Mouse (Mus musculus) ES-Bruce4 (cell line): Measurements from ENCODE around the gene Robo4. TPM values are rescaled to one million over a fixed set of nuclear protein-coding genes. Genes with fewer than 3 reads are reported as not detected.

Experiments
- H3K27ac ChIP-seq: 2 replicates; pipeline ENCODE4 v1.5.1; 2012; ENCODE audit warnings: low read length, inconsistent platforms; ENCODE audit not compliant: insufficient read depth
- H3K27me3 ChIP-seq: 2 replicates; pipeline ENCODE4 v1.6.1; 2012; ENCODE audit warnings: mild to moderate bottlenecking, low read length, inconsistent platforms; ENCODE audit not compliant: control insufficient read depth, poor library complexity, insufficient read depth, severe bottlenecking
- H3K36me3 ChIP-seq: 2 replicates; pipeline ENCODE4 v1.6.1; 2012; ENCODE audit warnings: inconsistent platforms, mild to moderate bottlenecking, low read length, moderate library complexity; ENCODE audit not compliant: control insufficient read depth, poor library complexity, insufficient read depth, severe bottlenecking
- H3K4me1 ChIP-seq: one replicate; pipeline ENCODE4 v1.8.1; 2011; ENCODE audit warnings: low read length; ENCODE audit not compliant: control insufficient read depth, insufficient read depth
- H3K4me3 ChIP-seq: 2 replicates; pipeline ENCODE4 v1.5.1; 2011; ENCODE audit warnings: low read depth, mild to moderate bottlenecking, low read length
- H3K9ac ChIP-seq: 2 replicates; pipeline ENCODE4 v1.6.1; 2012; ENCODE audit warnings: low read depth, mild to moderate bottlenecking, inconsistent platforms; ENCODE audit not compliant: poor library complexity, severe bottlenecking
- H3K9me3 ChIP-seq: replicated peaks from 2 replicates; pipeline ENCODE4 v1.6.1; 2012; ENCODE audit warnings: mild to moderate bottlenecking, low read length, inconsistent platforms; ENCODE audit not compliant: control insufficient read depth, poor library complexity, insufficient read depth, severe bottlenecking
- CTCF ChIP-seq: IDR thresholded peaks from one replicate; pipeline ENCODE4 v1.8.1; 2011; ENCODE audit warnings: low read depth, low read length
- EP300 ChIP-seq: IDR thresholded peaks from 2 replicates; pipeline ENCODE4 v1.6.1; 2011; ENCODE audit warnings: low read depth, low read length; ENCODE audit not compliant: insufficient read depth
- POLR2A ChIP-seq: IDR thresholded peaks from one replicate; pipeline ENCODE4 v1.8.1; 2011; ENCODE audit warnings: low read length; ENCODE audit not compliant: insufficient read depth
- polyA plus RNA-seq: library from polyadenylated mRNA; stranded (reverse); fragments of >200 nt; gene quantifications from 2 replicates; pipeline ENCODE4 v1.2.4, GENCODE M21; 2011; ENCODE audit warnings: low read depth; ENCODE audit not compliant: missing spikeins, insufficient read depth, insufficient read length

Gene Robo4
- polyA plus RNA-seq, 1 experiment, result 0.64 TPM

DNA sequence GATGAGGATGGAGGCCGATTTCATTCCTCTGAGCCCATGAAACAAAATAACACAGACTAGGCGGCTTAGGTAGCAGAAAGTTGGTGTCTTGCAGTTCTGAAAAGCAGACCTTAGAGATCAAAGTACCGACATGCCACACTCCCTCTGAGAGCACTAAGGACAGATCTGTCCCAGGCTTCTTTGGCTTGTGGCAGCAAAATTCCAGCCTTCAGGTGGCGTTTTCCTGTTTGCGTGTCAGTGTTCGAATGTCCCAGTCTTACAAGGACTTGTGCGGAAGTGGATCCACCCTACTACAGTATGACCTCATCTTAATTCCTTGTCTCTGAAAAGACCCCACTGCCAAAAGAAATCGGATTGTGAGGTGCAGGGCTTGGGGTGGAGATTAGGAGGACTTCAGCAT, 32.8 kb upstream of the Robo4 start:
- Histone ChIP-seq H3K9ac (no peak overlapping the region), H3K27ac (no peak overlapping the region), H3K9me3 (no peaks in the 10 kb centered on the region), H3K4me1 (no peaks in the 10 kb centered on the region), H3K36me3 (no peaks in the 10 kb centered on the region), H3K27me3 (no peaks in the 10 kb centered on the region), H3K4me3 (no peak overlapping the region)
- TF ChIP-seq POLR2A, result no peak
- TF ChIP-seq CTCF, result no peak
- TF ChIP-seq EP300, result no peak

- H3K4me3 ChIP-seq, result no peak overlapping the region
- H3K36me3 ChIP-seq, result no peaks in the 10 kb centered on the region
- no peak overlapping the region for H3K9ac ChIP-seq
- TF ChIP-seq EP300, result no peak
- no peak for TF ChIP-seq POLR2A
- no peak for TF ChIP-seq CTCF
- no peaks in the 10 kb centered on the region for H3K27me3 ChIP-seq
- H3K4me1 ChIP-seq, result no peaks in the 10 kb centered on the region
- H3K9me3 ChIP-seq, result no peaks in the 10 kb centered on the region
- H3K27ac ChIP-seq, result no peak overlapping the region
Measured at GRCm38 (mm10) chr9:37371232-37371801, 30.4 kb upstream of the Robo4 start.

- no peak overlapping the region for H3K27ac ChIP-seq
- no peak overlapping the region for H3K4me3 ChIP-seq
- no peaks in the 10 kb centered on the region for H3K36me3 ChIP-seq
- no peak overlapping the region for H3K9ac ChIP-seq
- H3K27me3 ChIP-seq, result no peaks in the 10 kb centered on the region; the same call in 1 of the 2 replicates
- H3K4me1 ChIP-seq, result no peaks in the 10 kb centered on the region
- TF ChIP-seq POLR2A (no peak), EP300 (no peak), CTCF (no peak)
- no peaks in the 10 kb centered on the region for H3K9me3 ChIP-seq
Measured at GRCm38 (mm10) chr9:37375718-37376117, 26.0 kb upstream of the Robo4 start.

DNA sequence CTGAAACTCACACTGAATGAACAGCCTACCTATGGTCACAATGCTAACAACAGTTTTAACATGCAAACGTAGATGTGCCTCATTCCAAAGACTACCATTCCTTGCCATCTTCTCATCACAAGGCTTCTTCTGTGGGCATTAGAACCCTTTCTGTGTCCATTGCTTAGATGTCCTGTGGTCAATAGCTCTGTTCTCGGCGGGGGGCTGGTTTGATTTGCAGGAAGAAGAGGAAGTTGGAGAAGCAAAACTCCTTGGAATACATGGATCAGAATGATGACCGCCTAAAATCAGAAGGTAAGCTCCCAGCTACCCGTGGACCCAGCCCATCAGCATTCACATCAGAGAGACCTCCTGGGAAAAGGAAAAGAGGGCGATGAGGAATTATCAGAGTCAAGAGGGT, 18.5 kb upstream of the Robo4 start:
- no peaks in the 10 kb centered on the region for H3K27me3 ChIP-seq
- peaks cover 2% of the 10 kb centered on the region for H3K4me1 ChIP-seq
- H3K27ac ChIP-seq, result no peak overlapping the region
- H3K9ac ChIP-seq, result no peak overlapping the region
- H3K36me3 ChIP-seq, result no peaks in the 10 kb centered on the region
- no peaks in the 10 kb centered on the region for H3K9me3 ChIP-seq
- TF ChIP-seq POLR2A (no peak), CTCF (no peak), EP300 (no peak)
- no peak overlapping the region for H3K4me3 ChIP-seq

DNA sequence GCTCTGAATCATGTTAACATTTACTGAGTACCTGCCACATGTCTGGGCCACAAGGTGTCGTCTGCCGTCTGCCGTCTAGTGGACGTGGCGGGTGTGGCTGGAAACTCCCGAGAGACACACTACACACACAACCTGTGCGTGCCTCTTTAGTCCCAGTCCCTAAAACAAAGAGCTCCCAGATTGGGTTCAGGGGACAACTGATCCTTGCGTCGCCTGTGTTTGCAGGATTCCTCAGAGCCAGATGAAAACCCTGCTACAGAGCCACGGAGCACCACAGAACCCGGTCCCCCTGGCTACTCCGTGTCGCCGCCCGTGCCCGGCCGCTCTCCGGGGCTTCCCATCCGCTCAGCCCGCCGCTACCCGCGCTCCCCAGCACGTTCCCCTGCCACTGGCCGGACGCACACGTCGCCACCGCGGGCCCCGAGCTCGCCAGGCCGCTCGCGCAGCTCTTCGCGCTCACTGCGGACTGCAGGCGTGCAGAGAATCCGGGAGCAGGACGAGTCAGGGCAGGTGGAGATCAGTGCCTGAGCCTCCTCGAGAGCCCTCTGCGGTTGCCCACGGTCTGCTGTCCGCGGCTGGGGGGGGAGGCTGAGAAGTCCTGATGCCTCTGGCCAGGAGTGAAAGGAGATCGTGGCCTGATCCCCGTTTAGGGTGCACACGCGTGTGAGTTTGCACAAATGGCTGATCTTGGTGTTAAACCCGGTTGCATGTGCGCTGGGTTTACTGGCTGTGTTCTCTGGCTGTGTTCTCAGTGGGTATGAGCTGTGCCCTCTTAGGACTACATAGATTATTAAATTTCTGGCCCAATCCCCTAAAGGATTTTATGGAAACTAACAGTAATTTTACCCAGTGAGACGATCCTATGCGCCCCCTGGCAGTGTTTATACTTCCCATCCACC, 17.2 kb upstream of the Robo4 start:
- Histone ChIP-seq H3K9ac (peak overlapping the region; percentile 43), H3K4me3 (peak overlapping the region; percentile 33), H3K27ac (no peak overlapping the region), H3K9me3 (no peaks in the 10 kb centered on the region), H3K27me3 (no peaks in the 10 kb centered on the region), H3K36me3 (no peaks in the 10 kb centered on the region), H3K4me1 (peaks cover 2% of the 10 kb centered on the region)
- TF ChIP-seq CTCF (peak; percentile 46), EP300 (no peak), POLR2A (no peak)

DNA sequence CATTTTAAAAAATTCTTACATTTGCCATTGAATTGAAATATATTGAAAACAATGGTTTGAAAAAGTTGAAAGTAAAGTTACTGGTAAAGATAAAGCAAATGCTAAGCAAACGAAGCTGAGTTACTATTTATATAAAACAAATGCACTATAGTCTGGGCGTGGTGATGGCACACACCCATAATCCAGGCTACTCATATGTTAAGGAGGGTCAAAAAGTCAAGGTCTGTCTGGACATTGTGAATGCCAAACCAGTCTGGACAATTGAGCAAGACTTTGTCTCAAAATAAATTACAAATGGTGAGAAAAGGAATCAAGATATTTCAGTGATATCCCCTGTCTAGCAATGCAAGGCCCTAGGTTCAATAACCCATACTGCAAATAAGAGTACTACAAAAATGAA, 10.8 kb upstream of the Robo4 start:
- H3K9ac ChIP-seq, result no peak overlapping the region
- no peaks in the 10 kb centered on the region for H3K36me3 ChIP-seq
- H3K27ac ChIP-seq, result no peak overlapping the region
- peaks cover 5% of the 10 kb centered on the region; the same call in 1 of the 2 replicates for H3K9me3 ChIP-seq
- H3K4me3 ChIP-seq, result no peak overlapping the region
- TF ChIP-seq POLR2A, result no peak
- no peak for TF ChIP-seq CTCF
- TF ChIP-seq EP300, result no peak
- no peaks in the 10 kb centered on the region for H3K4me1 ChIP-seq
- H3K27me3 ChIP-seq, result no peaks in the 10 kb centered on the region
